Mouse (Mus musculus) layer of hippocampus, postnatal 10 days (tissue): ENCODE data around the gene Armh3. TPM values are rescaled to one million over a fixed set of nuclear protein-coding genes. Genes with fewer than 3 reads are reported as not detected.
A peak's percentile ranks its signal among the peaks of the same experiment; 100 is the strongest.
"Not testable (repeated sequence)": the region's sequence is repeated elsewhere in the genome, so short reads cannot be mapped to it uniquely, and the experiment has no call there.

Experiments
- DNase-seq, 2 experiments: peaks; one replicate each; pipeline ENCODE4 v3.0.0; 2021; ENCODE audit warnings: low spot score in 2 of 2
- total RNA-seq, 2 experiments: library from RNA; stranded (reverse); gene quantifications; 2 replicates each; pipeline ENCODE4 v1.2.3; 2021

The Armh3 gene
- total RNA-seq, 2 experiments from 2014 or later, result 21.5 to 26.0 TPM

DNA sequence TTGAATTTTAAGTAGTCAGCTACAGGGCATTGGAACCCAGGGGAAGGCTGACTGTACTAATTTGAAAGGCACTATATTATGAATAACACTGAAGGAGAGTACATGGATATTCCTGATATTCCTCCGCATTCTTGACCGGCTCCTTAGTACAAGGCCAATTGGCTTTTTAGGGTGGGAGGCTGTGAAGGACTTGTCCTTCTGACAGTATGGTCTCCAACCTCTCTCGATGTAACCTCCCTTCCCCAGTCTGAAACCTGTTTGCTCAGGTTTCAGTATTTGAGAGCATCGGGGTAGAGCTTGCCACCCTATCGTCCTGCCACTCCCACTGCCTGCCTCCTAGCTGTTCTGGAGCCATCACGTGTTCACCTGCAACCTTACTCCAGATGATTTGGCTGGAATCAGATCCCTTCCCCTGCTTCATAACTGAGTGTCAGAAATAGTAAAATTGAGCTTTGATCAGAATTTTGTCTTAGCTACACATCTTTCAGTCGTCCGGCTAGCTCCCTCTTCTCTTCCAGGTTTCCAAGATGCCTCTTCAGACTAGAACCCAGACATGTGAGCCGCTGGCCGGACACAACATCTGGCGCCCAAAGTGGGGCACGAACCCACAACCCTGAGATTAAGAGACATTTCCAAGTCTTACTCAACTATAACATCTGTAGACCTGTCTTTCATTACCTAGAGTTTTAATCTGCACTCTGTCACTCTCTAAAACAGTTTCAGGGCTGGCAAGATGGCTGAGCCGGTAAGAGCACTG lies 4.1 kb downstream of the Armh3 start:
- no peak for DNase-seq

GRCm38 (mm10) chr19:45993441-45993840 lies 4.8 kb downstream of the Armh3 start:
- not testable (repeated sequence) for DNase-seq

DNA sequence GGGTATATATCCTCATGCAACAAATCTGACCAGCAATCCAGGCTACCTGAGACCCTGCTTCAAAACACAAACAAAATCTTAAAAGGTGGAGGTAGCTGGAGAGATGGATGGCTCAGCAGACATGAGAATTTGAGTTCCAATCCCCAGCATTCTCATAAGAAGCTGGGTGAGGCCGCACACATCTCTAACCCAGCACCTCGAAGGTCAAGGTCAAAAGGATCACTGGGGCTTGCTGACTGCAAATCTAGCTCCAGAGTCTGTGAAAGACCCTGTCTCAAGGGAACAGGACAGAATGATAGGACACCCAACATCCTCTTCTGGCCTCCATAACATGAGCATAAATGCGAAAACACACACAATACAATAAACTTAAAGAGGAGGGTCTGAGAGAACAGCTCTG lies 7.1 kb downstream of the Armh3 start:
- no peak for DNase-seq

DNA sequence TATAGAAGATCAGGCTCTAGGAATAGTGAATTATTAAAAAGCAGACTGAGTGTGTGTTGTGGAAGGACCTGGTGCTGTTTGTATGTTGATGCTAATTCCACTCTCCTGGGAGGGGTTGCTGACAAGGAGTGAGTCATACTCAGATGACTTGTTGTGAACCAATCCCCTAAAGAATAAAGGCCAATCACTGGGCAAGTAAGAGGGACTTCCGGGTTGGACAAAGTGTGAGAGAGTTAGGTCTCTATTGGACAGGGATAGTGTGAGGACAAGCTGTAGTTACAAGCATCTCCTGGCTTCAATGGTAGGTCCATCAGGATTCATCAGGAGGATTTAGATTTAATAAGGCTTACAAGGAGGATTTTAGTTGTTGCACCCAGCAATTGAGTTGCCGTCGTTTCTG lies 10.1 kb downstream of the Armh3 start:
- DNase-seq, result no peak

- DNase-seq, result no peak
Observed at GRCm38 (mm10) chr19:45984379-45984778, 13.9 kb downstream of the Armh3 start.

DNA sequence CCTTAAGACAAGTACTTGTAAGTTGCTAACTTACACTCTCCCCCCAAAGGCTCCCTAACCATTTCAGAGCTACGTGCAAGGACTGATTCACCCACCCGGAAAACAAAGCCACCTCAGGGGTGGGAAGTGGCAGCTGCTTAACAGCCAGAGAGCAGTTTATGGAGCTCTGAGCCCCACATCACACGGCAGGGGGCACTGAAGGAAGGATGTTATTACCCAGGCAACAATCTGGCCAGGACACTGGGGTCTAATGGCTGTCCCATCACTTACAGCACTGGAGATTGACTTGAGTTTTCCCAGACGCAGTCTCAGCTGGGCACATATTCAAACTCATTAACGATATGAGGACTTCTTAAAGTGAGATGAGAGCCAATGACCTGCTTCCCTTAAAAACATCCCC lies 37.5 kb downstream of the Armh3 start:
- DNase-seq, result no peak

DNA sequence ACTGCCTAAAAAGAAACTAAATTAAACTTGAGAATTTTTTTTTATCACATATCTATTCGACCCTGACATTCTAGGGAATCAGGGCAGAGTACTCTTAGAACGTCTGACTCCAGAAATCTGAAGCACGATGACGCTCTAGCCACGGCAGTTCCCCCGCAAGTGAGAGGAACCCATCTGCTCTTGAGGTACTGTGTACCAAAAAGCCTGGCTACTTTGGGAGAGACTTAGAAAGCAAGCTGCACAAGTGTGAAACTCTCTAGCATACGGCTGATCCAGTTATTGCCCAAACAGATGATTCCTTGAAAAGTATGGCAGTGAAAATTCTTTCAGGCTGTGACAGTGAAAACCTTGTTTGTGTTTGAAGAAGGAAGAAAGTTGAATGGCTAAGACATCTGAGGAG lies 41.6 kb downstream of the Armh3 start:
- DNase-seq, result no peak

DNA sequence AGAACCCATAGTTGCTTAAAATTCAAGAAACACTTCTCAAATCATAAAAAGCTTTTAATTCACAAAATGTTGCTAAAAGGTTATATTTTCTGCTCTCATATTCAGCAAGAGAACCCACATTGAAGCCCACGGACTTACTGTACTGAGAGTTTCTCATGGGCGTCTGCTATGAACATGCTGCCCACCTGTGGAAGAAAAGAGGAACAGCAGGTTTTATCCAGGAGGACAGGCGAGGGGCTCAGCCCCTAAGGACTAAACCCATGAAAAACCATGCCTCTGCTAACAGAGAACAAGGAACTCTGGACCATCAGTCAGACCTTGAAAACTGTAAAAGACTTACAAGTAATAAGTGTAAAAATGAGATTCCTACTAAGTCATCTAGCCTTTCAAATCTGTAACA lies 45.0 kb downstream of the Armh3 start:
- peak; percentile 26 to 54 for DNase-seq

DNA sequence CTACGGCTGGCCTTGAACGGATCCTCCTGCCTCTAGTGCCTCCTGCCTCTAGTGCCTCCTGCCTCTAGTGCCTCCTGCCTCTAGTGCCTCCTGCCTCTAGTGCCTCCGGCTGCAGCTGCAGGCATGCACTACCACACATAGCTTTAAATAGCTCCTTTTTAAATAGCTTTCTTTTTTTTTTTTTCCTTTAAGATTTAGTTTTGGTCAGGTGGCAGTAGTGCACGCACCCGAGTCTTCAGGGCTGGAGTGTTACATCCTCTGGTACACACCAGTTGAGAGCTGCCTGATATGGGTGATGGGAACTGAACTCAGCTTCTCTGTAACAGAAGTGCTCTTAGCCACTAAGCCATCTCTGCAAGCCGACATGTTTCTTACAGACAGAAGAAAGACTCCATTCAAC lies 49.1 kb downstream of the Armh3 start:
- DNase-seq, result no peak

GRCm38 (mm10) chr19:45947764-45948163 lies 50.5 kb downstream of the Armh3 start:
- DNase-seq, result no peak

DNA sequence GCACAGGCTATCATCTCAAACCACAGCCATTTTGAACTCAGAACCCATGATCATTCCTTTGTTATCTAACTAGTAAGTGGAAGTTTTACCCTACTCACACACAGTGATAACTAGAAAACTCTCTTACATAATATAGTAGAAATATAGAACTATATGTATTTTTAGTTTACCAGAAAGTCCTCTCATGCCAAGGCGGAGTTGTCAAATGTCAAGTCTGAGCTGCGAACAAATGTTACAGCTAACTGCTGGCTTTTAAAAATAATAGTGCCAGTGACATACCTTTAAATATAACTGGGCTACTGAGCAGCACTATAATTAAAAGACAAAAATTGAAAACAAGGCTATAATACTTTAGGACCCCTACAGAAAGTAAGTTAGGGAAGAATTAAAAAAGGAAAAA lies 51.0 kb downstream of the Armh3 start:
- no peak for DNase-seq

DNA sequence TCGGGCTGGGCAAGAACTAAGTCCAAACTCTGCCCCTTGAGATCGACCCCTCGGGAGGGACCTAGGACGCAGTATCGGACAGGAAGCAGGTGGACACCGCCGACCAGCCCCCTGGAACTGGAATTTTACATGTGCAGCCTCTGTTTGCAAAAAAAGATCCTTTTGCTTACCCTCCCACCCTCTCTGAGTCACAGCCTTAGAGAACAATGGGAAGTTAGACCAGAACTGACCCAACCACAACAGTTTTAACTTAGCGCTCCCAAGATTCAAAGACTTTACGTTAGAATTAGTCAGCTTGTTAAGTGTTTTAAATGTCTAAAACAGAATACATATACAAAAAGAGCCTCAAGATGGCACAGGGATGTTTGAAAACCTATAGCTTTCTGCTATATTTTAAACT lies 51.7 kb downstream of the Armh3 start:
- no peak for DNase-seq

GRCm38 (mm10) chr19:45945986-45946385 lies 52.3 kb downstream of the Armh3 start:
- DNase-seq, result no peak

- no peak for DNase-seq
Observed at GRCm38 (mm10) chr19:45943758-45944157, 54.5 kb downstream of the Armh3 start.

DNA sequence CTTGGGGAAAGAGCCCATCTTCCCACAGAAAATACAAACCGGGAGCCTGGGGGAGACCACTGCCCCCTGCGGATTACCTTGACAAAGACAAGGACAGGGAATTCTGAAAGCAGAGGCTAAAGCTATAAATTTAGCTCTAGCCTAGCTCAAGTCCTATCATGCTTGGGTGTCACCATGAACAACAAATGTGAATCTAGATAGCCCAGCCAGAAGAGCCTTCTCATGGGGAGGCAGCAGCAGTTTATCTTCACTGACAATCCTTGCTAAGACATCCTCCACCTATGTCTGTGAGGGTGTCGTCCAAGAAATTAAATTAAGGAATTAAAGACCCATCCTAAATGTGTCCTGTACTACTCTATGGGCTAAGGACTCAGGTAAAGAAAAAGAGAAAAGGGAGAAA lies 60.2 kb downstream of the Armh3 start:
- DNase-seq, result no peak

DNA sequence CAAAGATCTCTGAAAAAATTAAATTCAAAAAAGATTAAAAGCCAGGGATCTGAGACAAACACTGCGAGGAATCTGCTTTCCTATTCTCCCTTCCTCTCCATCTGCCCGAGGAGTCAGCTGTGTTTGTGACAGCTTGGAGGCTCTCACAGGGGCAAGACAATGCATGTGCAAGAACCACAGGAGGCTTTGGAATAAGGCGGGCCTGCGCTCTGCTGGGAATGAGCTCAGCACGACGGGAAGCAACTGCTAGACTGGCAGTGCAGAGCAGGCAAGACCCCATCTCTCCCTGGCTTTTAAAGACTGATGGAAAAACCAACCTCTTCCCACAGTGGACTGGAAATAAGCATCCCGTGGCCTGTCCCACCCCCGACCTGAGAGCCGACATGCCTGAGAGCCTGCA lies 60.8 kb downstream of the Armh3 start:
- peak; percentile 22 to 35 for DNase-seq

- DNase-seq, result no peak
Observed at GRCm38 (mm10) chr19:45927236-45927635, 71.1 kb downstream of the Armh3 start.

DNA sequence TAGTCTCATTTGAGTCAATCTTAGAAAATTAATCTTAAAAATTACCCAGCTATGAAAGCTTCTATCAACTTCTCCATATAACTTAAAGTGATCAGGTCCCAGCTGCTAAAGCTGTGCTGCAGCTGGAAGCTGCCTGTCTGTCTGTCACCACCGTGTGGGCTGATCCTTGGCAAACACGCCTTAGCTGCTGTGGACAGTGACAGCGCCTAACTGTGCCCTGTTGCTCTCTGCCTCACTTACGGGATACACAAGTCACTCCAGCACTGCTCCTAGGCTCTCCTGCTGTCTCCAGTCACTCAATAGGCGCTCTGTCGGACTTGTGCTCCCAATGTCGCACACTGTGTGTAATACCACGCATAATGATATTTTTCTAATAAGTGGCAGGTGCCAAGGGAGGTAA lies 71.9 kb downstream of the Armh3 start:
- no peak for DNase-seq

DNA sequence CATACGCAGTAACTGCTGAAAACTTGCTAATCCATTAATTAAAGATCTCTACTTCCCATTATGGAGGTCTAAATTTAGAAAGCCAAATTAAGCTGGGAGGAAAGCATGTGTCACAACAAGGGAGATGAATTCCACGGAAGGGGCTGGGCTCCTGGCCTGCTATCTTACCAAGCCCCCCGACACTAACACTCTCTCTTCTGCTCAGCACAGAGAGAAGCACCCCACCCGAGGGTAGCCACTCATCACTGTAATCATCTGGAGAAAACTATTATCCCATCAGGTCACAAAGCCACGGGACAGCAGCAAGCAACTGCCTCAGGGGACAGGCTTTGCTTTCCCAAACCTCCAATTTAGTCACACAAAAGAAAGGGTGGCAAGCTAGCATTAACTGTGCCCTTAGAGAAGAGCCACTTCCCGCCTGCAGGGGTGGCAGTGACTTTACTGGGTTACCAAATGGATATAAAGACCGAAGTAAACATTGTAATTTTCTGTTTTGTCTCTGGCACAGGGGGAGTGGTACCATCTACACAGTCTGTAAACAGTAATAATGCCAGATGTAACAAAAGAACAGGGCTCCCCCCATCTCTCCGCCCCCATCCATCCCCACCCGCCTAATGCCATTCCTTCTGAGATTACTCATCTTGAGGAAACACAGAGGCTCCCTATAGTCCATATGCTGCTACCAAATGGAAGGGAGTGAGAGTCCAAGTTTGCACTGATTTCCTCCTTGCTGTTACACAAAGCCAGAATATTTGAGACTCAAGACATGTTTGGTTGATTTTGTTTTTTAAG lies 77.8 kb downstream of the Armh3 start:
- DNase-seq, result no peak

DNA sequence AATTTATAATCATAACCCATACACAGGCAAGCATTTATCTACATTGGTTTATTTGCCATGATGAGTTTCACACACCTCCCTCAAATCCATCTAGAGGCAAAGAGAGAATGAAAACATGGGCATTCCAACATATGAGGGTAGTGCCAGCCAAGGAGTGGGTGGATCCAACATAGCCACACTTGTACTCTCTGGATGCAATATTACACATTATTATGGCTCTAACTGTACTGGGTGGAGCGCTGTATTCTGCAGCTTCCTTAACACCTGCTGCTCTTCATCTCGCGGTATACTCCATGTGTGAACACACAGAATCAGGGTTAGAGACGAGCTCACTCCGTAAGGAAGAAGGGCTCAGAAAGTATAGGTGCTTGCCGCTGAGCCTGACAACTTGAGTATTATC lies 79.9 kb downstream of the Armh3 start:
- peak in 1 of 2 experiments; percentile 16 for DNase-seq

- DNase-seq, result peak; percentile 29 to 47
Observed at GRCm38 (mm10) chr19:45917856-45918255, 80.4 kb downstream of the Armh3 start.

GRCm38 (mm10) chr19:45916461-45916860 lies 81.8 kb downstream of the Armh3 start:
- DNase-seq, result peak in 1 of 2 experiments; percentile 18

- peak in 1 of 2 experiments; percentile 41 for DNase-seq
Observed at GRCm38 (mm10) chr19:45916026-45916425, 82.3 kb downstream of the Armh3 start.
